Mouse (Mus musculus) midbrain, embryonic 15.5 days (tissue): ENCODE results near the gene Bin2. TPM values are rescaled to one million over a fixed set of nuclear protein-coding genes. Genes with fewer than 3 reads are reported as not detected.

Experiments
- ATAC-seq: fragments of 200-750 bp; cut with Nextera tagmentation; replicated peaks from 2 replicates; pipeline ENCODE4 v1.8.0; 2017; ENCODE audit warnings: moderate TSS enrichment
- H3K27ac ChIP-seq: fragments of 300-500 bp; sonication (generic); 2 replicates; pipeline ENCODE4 v1.5.1; 2015; ENCODE audit warnings: mild to moderate bottlenecking, inconsistent platforms
- H3K27me3 ChIP-seq: fragments of 300-500 bp; sonication (generic); replicated peaks from 2 replicates; pipeline ENCODE4 v1.6.1; 2015; ENCODE audit warnings: inconsistent platforms
- H3K36me3 ChIP-seq: fragments of 300-500 bp; sonication (generic); replicated peaks from 2 replicates; pipeline ENCODE4 v1.6.1; 2015; ENCODE audit warnings: inconsistent platforms
- H3K4me1 ChIP-seq: fragments of 300-500 bp; sonication (generic); 2 replicates; pipeline ENCODE4 v1.6.1; 2015; ENCODE audit warnings: inconsistent platforms
- H3K4me2 ChIP-seq: fragments of 300-500 bp; sonication (generic); 2 replicates; pipeline ENCODE4 v1.6.1; 2015; ENCODE audit warnings: inconsistent platforms, mild to moderate bottlenecking, moderate library complexity
- H3K4me3 ChIP-seq: fragments of 300-500 bp; sonication (generic); 2 replicates; pipeline ENCODE4 v1.5.1; 2015; ENCODE audit warnings: mild to moderate bottlenecking, inconsistent platforms
- H3K9ac ChIP-seq: fragments of 300-500 bp; sonication (generic); 2 replicates; pipeline ENCODE4 v1.6.1; 2015; ENCODE audit warnings: mild to moderate bottlenecking, inconsistent platforms
- H3K9me3 ChIP-seq: fragments of 300-500 bp; sonication (generic); 2 replicates; pipeline ENCODE4 v1.6.1; 2016; ENCODE audit warnings: inconsistent platforms
- WGBS: fragments of 180-500 bp; shearing (Covaris S2); methylation state at CpG from one replicate; pipeline ENCODE4 v1.1.7; 2015; ENCODE audit warnings: mixed read lengths; 5-methylcytosine and 5-hydroxymethylcytosine counted together
- polyA plus RNA-seq: library from polyadenylated mRNA; unstranded; fragments of >200 nt; fragmentation: Nextera tagmentation; extraction: Ambion mirVana; gene quantifications from 2 replicates; pipeline ENCODE4 v1.2.1, GENCODE M21; 2015

The Bin2 gene
- polyA plus RNA-seq, 1 experiment from 2014 or later = 1.0 TPM

- no peak overlapping the region for H3K4me3 ChIP-seq
- WGBS = 84% methylated on average over 5 of the region's 5 CpGs
- H3K27me3 ChIP-seq = peaks cover 6% of the 10 kb centered on the region; the same call in 1 of the 2 replicates
- H3K9ac ChIP-seq = no peak overlapping the region
- ATAC-seq = no peak
- H3K36me3 ChIP-seq = no peaks in the 10 kb centered on the region
- H3K9me3 ChIP-seq = no peaks in the 10 kb centered on the region
- H3K27ac ChIP-seq = no peak overlapping the region
- peaks cover 8% of the 10 kb centered on the region for H3K4me1 ChIP-seq
- H3K4me2 ChIP-seq = no peak overlapping the region
Measured at GRCm38 (mm10) chr15:100700424-100700823, 31.1 kb upstream of the Bin2 start.

DNA sequence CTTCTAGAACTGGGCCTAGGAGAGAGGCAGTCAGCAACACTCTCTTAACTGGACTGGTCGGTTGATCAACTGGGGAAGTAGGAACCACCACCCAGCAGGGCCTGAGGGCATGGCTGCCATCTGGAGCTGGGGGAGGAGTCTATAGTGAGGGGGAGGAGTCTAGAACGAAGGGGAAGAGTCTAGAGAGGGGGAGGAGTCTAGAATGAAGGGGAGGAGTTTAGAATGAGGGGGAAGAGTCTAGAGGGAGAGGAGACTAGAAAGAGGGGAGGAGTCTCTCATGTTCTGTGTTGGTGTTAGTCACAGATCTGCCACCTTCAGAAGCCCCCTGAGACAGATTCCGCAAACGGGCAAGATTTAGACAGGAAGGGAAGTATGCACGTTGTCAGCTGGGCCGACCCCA lies 30.0 kb upstream of the Bin2 start:
- Histone ChIP-seq H3K27me3 (peaks cover 5% of the 10 kb centered on the region; the same call in 1 of the 2 replicates), H3K36me3 (no peaks in the 10 kb centered on the region)
- 76% methylated on average over 6 of the region's 6 CpGs for WGBS

DNA sequence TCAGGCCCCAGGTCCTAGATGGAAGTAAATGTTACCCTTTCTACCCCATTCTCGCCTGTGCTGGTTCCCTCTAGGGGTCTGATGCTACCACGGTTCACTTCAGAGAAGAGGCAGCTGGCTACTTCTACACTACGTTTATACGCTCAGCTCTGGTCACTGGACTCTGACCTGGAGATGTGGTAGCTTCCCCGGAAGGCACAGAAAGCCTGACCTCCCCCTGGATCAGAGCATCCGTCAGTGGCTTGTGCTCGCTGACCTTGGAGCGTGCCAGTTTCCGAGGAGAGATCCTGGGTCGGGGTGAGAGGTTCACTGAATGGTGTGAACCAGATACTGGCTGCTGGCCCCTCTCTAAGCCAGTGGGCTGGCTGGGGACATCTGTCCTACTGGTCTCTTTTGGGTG lies 28.7 kb upstream of the Bin2 start:
- Histone ChIP-seq H3K27me3 (no peaks in the 10 kb centered on the region), H3K4me3 (no peak overlapping the region), H3K9me3 (no peaks in the 10 kb centered on the region), H3K9ac (no peak overlapping the region), H3K27ac (no peak overlapping the region), H3K4me2 (no peak overlapping the region), H3K36me3 (no peaks in the 10 kb centered on the region), H3K4me1 (no peaks in the 10 kb centered on the region)
- ATAC-seq = no peak
- 85% methylated on average over 10 of the region's 10 CpGs for WGBS

More for the DNA sequence above, 30.0 kb upstream of the Bin2 start:
- no peak for ATAC-seq
- H3K4me1 ChIP-seq = peaks cover 8% of the 10 kb centered on the region
- no peak overlapping the region for H3K4me3 ChIP-seq
- H3K9me3 ChIP-seq = no peaks in the 10 kb centered on the region
- no peak overlapping the region for H3K9ac ChIP-seq
- H3K27ac ChIP-seq = no peak overlapping the region
- H3K4me2 ChIP-seq = no peak overlapping the region

DNA sequence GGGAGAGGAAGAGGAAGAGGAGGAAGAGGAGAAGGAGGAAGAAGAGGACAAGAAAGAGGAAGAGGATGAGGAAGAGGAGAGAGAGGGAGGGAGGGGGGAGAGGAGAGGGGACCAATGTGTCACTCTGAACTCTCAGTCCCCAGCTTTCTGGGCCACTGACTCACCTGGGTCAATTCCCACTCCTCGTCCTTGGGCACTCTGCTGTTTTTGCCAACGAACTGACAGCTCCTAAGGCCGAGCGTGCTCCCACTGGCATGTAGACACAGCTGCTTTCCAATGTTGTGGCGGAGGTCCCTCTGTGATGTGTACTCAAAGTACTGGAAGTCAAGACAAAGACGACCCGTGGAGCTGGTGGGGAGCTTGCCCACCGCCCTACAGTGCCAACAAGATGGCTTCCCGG lies 25.1 kb upstream of the Bin2 start:
- WGBS = 88% methylated on average over 9 of the region's 9 CpGs
- no peak for ATAC-seq

DNA sequence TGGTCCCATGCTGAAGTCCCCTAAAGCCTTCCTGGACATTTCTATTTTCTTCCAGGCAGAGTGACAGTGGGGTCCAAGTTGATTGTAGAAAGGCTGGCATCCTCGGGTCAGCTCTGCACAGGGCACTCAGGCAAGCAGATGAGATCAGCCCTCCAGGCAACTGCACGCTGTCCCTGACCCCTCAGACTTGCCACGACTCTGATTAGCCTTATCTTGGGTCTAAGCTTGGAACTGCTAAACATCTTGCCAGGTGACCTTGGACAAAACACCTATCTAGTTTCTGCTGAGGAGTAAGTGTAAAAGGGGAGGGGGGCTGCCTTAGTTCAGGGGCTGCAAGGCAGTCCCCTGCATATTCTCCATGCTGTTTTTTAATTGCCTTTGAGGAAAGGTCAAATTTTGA lies 22.6 kb upstream of the Bin2 start:
- no peaks in the 10 kb centered on the region for H3K36me3 ChIP-seq
- no peak overlapping the region for H3K4me3 ChIP-seq
- no peaks in the 10 kb centered on the region for H3K9me3 ChIP-seq
- ATAC-seq = no peak
- no peak overlapping the region for H3K9ac ChIP-seq
- H3K4me1 ChIP-seq = no peaks in the 10 kb centered on the region
- no peaks in the 10 kb centered on the region for H3K27me3 ChIP-seq
- no peak overlapping the region for H3K4me2 ChIP-seq
- 83% methylated on average over 3 of the region's 3 CpGs for whole genome bisulfite sequencing
- no peak overlapping the region for H3K27ac ChIP-seq

More for the DNA sequence above, 25.1 kb upstream of the Bin2 start:
- H3K4me3 ChIP-seq = no peak overlapping the region
- H3K9ac ChIP-seq = no peak overlapping the region
- no peaks in the 10 kb centered on the region for H3K27me3 ChIP-seq
- H3K9me3 ChIP-seq = no peaks in the 10 kb centered on the region
- no peaks in the 10 kb centered on the region for H3K4me1 ChIP-seq
- no peak overlapping the region for H3K4me2 ChIP-seq
- H3K27ac ChIP-seq = no peak overlapping the region
- no peaks in the 10 kb centered on the region for H3K36me3 ChIP-seq

DNA sequence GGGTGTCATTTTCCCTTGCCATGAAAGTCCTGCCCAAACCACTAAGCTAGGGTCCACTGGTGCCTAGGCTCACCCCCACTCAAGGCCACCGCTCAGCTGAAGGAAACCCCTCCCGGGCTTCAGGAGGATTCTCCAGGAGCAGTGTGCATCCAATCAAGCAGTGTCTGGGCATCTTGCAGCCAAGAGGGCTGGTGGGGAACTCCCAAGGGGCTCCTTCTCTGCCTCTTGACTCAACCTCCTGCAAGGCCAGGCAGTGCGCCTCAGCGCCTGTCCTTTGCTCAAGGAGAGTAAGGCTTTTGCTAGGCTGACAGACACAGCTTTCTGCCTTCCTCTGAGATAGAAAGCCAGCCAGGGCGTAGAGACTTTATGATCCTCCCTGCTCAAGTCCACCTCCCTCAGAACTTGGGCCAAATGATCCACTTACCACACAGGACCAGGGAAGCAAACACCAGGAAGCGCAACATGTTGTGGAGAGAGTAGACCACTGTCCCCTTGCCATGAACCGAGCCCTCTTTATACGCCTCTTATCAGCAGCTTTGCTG lies 18.1 kb upstream of the Bin2 start, which contains the start of gene Cela1:
Gene Cela1 (minus strand): TSS at position 492 of the 542 bp plus-strand sequence.
- H3K4me2 ChIP-seq = no peak within 1 kb of the TSS
- H3K4me3 ChIP-seq = no peak within 1 kb of the TSS
- no peak for ATAC-seq
- H3K27me3 ChIP-seq = 0 out of 2 replicates have a peak, but pooled peaks cover 2% of the 10 kb centered on the region
- no peaks in the 10 kb centered on the region for H3K9me3 ChIP-seq
- no peak within 1 kb of the TSS for H3K27ac ChIP-seq
- no peaks in the 10 kb centered on the region for H3K36me3 ChIP-seq
- WGBS = 84% methylated on average over 8 of the region's 8 CpGs
- H3K9ac ChIP-seq = no peak within 1 kb of the TSS
- H3K4me1 ChIP-seq = no peaks in the 10 kb centered on the region

- Histone ChIP-seq H3K36me3 (no peaks in the 10 kb centered on the region), H3K4me2 (no peak overlapping the region), H3K4me1 (no peaks in the 10 kb centered on the region), H3K9me3 (no peaks in the 10 kb centered on the region), H3K27ac (no peak overlapping the region), H3K9ac (no peak overlapping the region), H3K4me3 (no peak overlapping the region), H3K27me3 (0 out of 2 replicates have a peak, but pooled peaks cover 2% of the 10 kb centered on the region)
- 69% methylated on average over 12 of the region's 12 CpGs for WGBS
- no peak for ATAC-seq
Measured at GRCm38 (mm10) chr15:100686989-100687388, 17.6 kb upstream of the Bin2 start.

DNA sequence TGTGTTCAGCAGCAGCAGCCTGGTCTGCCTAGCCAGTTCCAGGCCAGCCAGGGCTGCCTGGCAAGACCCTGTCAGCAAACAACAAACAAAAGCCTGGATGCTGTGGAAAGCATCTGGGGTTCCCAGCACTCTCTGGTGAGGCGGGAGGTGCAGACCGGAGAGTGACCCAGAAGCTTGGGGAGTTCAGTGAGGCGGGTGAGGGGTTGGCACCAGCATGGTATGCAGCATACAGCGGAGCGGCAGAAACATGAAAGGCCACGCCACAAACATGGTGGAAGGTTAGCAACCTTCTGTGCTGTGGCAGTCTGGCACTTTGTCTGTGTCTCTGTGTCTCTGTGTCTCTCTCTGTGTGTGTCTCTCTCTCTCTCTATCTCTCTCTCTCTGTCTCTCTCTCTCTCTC lies 17.1 kb upstream of the Bin2 start:
- Histone ChIP-seq H3K27me3 (0 out of 2 replicates have a peak, but pooled peaks cover 2% of the 10 kb centered on the region), H3K9me3 (no peaks in the 10 kb centered on the region), H3K4me3 (no peak overlapping the region), H3K4me2 (no peak overlapping the region), H3K36me3 (no peaks in the 10 kb centered on the region), H3K9ac (no peak overlapping the region), H3K4me1 (no peaks in the 10 kb centered on the region), H3K27ac (no peak overlapping the region)
- ATAC-seq = no peak
- 77% methylated on average over 6 of the region's 6 CpGs for WGBS

- Histone ChIP-seq H3K4me3 (no peak overlapping the region), H3K4me2 (no peak overlapping the region), H3K36me3 (no peaks in the 10 kb centered on the region), H3K4me1 (no peaks in the 10 kb centered on the region), H3K27me3 (0 out of 2 replicates have a peak, but pooled peaks cover 2% of the 10 kb centered on the region), H3K27ac (no peak overlapping the region), H3K9me3 (no peaks in the 10 kb centered on the region), H3K9ac (no peak overlapping the region)
- no peak for ATAC-seq
- 91% methylated on average over 8 of the region's 8 CpGs for WGBS
Measured at GRCm38 (mm10) chr15:100685849-100686248, 16.5 kb upstream of the Bin2 start.

DNA sequence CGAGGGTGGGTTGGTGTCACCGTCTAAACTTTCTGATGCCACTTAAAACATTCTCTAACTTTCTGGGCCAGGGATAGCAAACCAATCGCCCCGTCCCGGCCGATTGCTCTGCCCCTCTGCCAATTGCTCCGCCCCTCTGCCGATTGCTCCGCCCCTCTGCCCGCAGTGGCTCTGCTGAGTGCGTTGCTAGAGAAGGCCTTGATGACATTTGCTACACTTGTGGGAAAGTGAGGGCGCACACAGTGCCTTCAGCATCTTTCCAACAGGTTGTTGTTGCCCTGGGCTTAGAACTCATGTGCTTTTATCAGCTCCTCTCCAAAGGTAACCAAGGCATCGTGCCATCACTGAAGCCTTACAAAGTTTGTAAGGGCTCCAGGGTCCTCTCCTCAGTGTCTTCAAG lies 15.9 kb upstream of the Bin2 start:
- Histone ChIP-seq H3K9ac (no peak overlapping the region), H3K4me1 (no peaks in the 10 kb centered on the region), H3K9me3 (no peaks in the 10 kb centered on the region), H3K4me2 (no peak overlapping the region), H3K27me3 (0 out of 2 replicates have a peak, but pooled peaks cover 2% of the 10 kb centered on the region), H3K4me3 (no peak overlapping the region), H3K27ac (no peak overlapping the region), H3K36me3 (no peaks in the 10 kb centered on the region)
- no peak for ATAC-seq
- WGBS = 26% methylated on average over 13 of the region's 13 CpGs

GRCm38 (mm10) chr15:100684450-100684849 lies 15.1 kb upstream of the Bin2 start:
- Histone ChIP-seq H3K4me1 (no peaks in the 10 kb centered on the region), H3K9me3 (no peaks in the 10 kb centered on the region), H3K4me3 (no peak overlapping the region), H3K27me3 (0 out of 2 replicates have a peak, but pooled peaks cover 2% of the 10 kb centered on the region), H3K27ac (no peak overlapping the region), H3K9ac (no peak overlapping the region), H3K36me3 (no peaks in the 10 kb centered on the region), H3K4me2 (no peak overlapping the region)
- ATAC-seq = no peak
- WGBS = 72% methylated on average over 10 of the region's 10 CpGs

DNA sequence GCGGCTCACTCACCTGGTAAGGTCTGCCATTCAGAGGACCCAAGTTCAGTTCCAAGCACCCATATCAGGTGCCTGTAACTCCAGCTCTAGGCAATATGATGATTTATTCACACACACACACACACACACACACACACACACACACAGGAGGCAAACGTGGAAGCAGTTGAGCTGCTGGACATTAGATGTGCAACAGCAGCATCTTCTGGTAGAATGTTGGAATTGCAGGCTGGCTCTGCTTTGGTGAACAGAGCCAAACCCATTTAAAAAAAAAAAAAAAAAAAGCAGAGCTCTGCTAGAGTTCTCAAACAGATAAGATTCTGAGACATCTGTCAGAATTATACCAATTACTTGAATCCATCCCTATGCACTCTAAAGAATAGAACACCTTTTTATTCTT lies 13.7 kb upstream of the Bin2 start:
- no peaks in the 10 kb centered on the region for H3K9me3 ChIP-seq
- H3K4me3 ChIP-seq = no peak overlapping the region
- no peaks in the 10 kb centered on the region for H3K4me1 ChIP-seq
- H3K36me3 ChIP-seq = no peaks in the 10 kb centered on the region
- no peak for ATAC-seq
- H3K27me3 ChIP-seq = 0 out of 2 replicates have a peak, but pooled peaks cover 2% of the 10 kb centered on the region
- no peak overlapping the region for H3K9ac ChIP-seq
- WGBS = 48% methylated on average over 2 of the region's 2 CpGs
- no peak overlapping the region for H3K27ac ChIP-seq
- no peak overlapping the region for H3K4me2 ChIP-seq

DNA sequence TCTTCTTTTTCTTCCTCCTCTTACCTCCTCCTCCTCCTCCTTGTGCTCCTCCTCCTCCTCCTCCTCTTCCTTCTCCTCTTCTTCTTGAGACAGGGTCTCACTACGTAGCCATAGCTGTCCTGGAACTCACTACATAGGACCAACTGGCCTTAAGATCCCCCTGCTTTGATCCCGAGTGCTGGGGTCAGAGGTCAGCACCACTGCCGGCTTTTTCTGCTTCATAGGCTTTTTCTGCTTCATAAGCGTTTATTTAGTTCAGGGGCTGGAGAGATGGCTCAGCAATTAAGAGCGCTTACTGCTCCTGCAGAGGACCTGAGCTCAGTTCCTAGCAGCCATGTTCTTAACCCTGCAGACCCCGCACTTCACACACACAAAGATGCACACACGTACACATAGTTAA lies 12.4 kb upstream of the Bin2 start:
- WGBS = 30% methylated on average over 7 of the region's 7 CpGs
- no peaks in the 10 kb centered on the region for H3K4me1 ChIP-seq
- H3K4me2 ChIP-seq = no peak overlapping the region
- H3K4me3 ChIP-seq = no peak overlapping the region
- H3K27ac ChIP-seq = no peak overlapping the region
- no peak overlapping the region for H3K9ac ChIP-seq
- ATAC-seq = no peak
- no peaks in the 10 kb centered on the region for H3K36me3 ChIP-seq
- H3K9me3 ChIP-seq = no peaks in the 10 kb centered on the region
- 0 out of 2 replicates have a peak, but pooled peaks cover 2% of the 10 kb centered on the region for H3K27me3 ChIP-seq
